29 mouse cellular contexts compared by ENCODE assay signal in the genomic region with DNA sequence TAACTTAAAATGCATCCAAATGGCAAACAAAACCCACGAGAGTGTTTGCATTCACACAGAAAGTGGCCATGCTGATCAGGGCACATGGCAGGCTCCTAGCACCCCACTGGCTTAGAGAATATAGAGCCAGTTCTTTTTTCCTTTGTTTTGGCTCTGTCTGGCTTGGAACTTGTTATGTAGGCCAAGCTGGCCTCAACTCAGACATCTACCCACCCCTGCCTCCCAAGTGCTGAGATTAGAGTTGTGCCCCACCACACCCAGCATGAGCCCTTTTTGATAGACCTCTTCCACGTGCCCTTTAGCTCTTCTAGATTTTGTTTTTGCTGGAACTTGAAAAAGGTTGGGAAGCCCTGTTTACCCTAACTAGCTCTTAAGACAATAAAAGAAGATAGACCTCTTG.
"Had no signal": no experiment of that assay in that cellular context is flagged by ENCODE, and none has a peak within 500 bp of the region (broad histone marks: within the 10 kb centered on the region; RNA-seq: fewer than 3 reads in every experiment).

No protein-coding gene starts in this region.

- H3K9ac ChIP-seq: heart, embryonic 13.5 days; heart, embryonic 15.5 days; hindbrain, embryonic 12.5 days; hindbrain, embryonic 14.5 days; intestine, embryonic 15.5 days; limb, embryonic 12.5 days; liver, embryonic 15.5 days; liver, postnatal 0 days had no signal

- DNase-seq: gastrocnemius, adult 2 months; gastrocnemius, postnatal 10 days; gastrocnemius, postnatal 25 days; heart, adult 2 months; heart, postnatal 14 days; heart, postnatal 4 days; kidney, adult 18-20 months; kidney, adult 8-10 months; kidney, postnatal 10 days; kidney, postnatal 25 days; kidney, postnatal 4 days; liver; liver, postnatal 0 days had no signal

- H3K4me1 ChIP-seq: hindbrain, embryonic 10.5 days; hindbrain, embryonic 12.5 days; intestine, embryonic 15.5 days; limb, embryonic 10.5 days; limb, embryonic 12.5 days had no signal

- H3K27ac ChIP-seq: heart, adult 2 months; heart, embryonic 13.5 days; heart, embryonic 15.5 days; hindbrain, embryonic 10.5 days; hindbrain, embryonic 12.5 days; hindbrain, embryonic 14.5 days; intestine, embryonic 15.5 days; layer of hippocampus, adult 2 months; left cerebral cortex, adult 2 months; limb, embryonic 10.5 days; limb, embryonic 12.5 days had no signal

- H3K4me3 ChIP-seq: gastrocnemius, adult 2 months; heart, adult 2 months; heart, embryonic 13.5 days; heart, embryonic 15.5 days; hindbrain, embryonic 10.5 days; hindbrain, embryonic 12.5 days; intestine, embryonic 15.5 days; layer of hippocampus, adult 2 months; left cerebral cortex, adult 2 months; limb, embryonic 10.5 days; limb, embryonic 12.5 days; liver, embryonic 15.5 days had no signal

- H3K4me2 ChIP-seq: heart, embryonic 11.5 days; heart, embryonic 13.5 days; heart, embryonic 15.5 days; hindbrain, embryonic 12.5 days; hindbrain, embryonic 14.5 days; intestine, embryonic 15.5 days; limb, embryonic 12.5 days; liver, embryonic 11.5 days; liver, embryonic 15.5 days had no signal

- H3K9me3 ChIP-seq: heart, embryonic 13.5 days; heart, embryonic 15.5 days; hindbrain, embryonic 10.5 days; hindbrain, embryonic 12.5 days; intestine, embryonic 15.5 days; limb, embryonic 10.5 days; limb, embryonic 12.5 days; liver, embryonic 15.5 days had no signal

- H3K27me3 ChIP-seq: heart, embryonic 13.5 days; heart, embryonic 15.5 days; hindbrain, embryonic 12.5 days; intestine, embryonic 15.5 days; limb, embryonic 12.5 days; liver, embryonic 15.5 days had no signal

- ATAC-seq: hindbrain, embryonic 16.5 days; inflammation-experienced regulatory T-cells, adult 6 months; intestine, embryonic 15.5 days; intestine, postnatal 0 days; liver, postnatal 0 days had no signal
